Mouse (Mus musculus) ovary, postnatal 10 days (tissue): ENCODE data around the gene Fut9.
A peak's percentile ranks its signal among the peaks of the same experiment; 100 is the strongest.

ENCODE experiments used
- DNase-seq: peaks from one replicate; pipeline ENCODE4 v3.0.0; 2022; ENCODE audit warnings: low spot score

Gene Fut9

GRCm38 (mm10) chr4:25799476-25800283 is at the start of gene Fut9:
Gene Fut9, minus strand, starts transcription at chr4:25800244.
- peak; percentile 5 for DNase-seq

- no peak for DNase-seq
Observed at GRCm38 (mm10) chr4:25815783-25816182, 15.7 kb upstream of the Fut9 start.

- DNase-seq: no peak
Observed at GRCm38 (mm10) chr4:25813340-25813739, 13.3 kb upstream of the Fut9 start.

- DNase-seq: no peak
Observed at GRCm38 (mm10) chr4:25810058-25810457, 10.0 kb upstream of the Fut9 start.

GRCm38 (mm10) chr4:25801751-25802150 is 1.7 kb upstream of the Fut9 start:
- DNase-seq: no peak

- DNase-seq: no peak
Observed at GRCm38 (mm10) chr4:25800284-25800616, 206 bp upstream of the Fut9 start.

GRCm38 (mm10) chr4:25799051-25799475 is 981 bp downstream of the Fut9 start:
- no peak for DNase-seq

- no peak for DNase-seq
Observed at GRCm38 (mm10) chr4:25798412-25798811, 1.6 kb downstream of the Fut9 start.

GRCm38 (mm10) chr4:25796149-25796548 is 3.9 kb downstream of the Fut9 start:
- no peak for DNase-seq

GRCm38 (mm10) chr4:25785276-25785675 is 14.8 kb downstream of the Fut9 start:
- no peak for DNase-seq

- DNase-seq: no peak
Observed at GRCm38 (mm10) chr4:25768657-25769056, 31.4 kb downstream of the Fut9 start.

- DNase-seq: no peak
Observed at GRCm38 (mm10) chr4:25763091-25763490, 37.0 kb downstream of the Fut9 start.

- no peak for DNase-seq
Observed at GRCm38 (mm10) chr4:25757909-25758548, 42.0 kb downstream of the Fut9 start.

GRCm38 (mm10) chr4:25741553-25741952 is 58.5 kb downstream of the Fut9 start:
- no peak for DNase-seq

- DNase-seq: no peak
Observed at GRCm38 (mm10) chr4:25738782-25739181, 61.3 kb downstream of the Fut9 start.

GRCm38 (mm10) chr4:25721576-25721975 is 78.5 kb downstream of the Fut9 start:
- no peak for DNase-seq

- no peak for DNase-seq
Observed at GRCm38 (mm10) chr4:25713907-25714306, 86.1 kb downstream of the Fut9 start.

- no peak for DNase-seq
Observed at GRCm38 (mm10) chr4:25684976-25685375, 115.1 kb downstream of the Fut9 start.

GRCm38 (mm10) chr4:25664196-25664595 is 135.8 kb downstream of the Fut9 start:
- DNase-seq: no peak

- DNase-seq: no peak
Observed at GRCm38 (mm10) chr4:25661204-25661727, 138.8 kb downstream of the Fut9 start.

GRCm38 (mm10) chr4:25658792-25659191 is 141.3 kb downstream of the Fut9 start:
- DNase-seq: no peak

GRCm38 (mm10) chr4:25651902-25652301 is 148.1 kb downstream of the Fut9 start:
- no peak for DNase-seq

- no peak for DNase-seq
Observed at GRCm38 (mm10) chr4:25648107-25648506, 151.9 kb downstream of the Fut9 start.
